Mouse (Mus musculus) erythroblast, embryonic 14.5 days (primary cell): ENCODE measurements at regions not wholly inside any gene's neighbourhood (a gene's known extent, or its start where the extent isn't known, plus 50 kb on each side); places are given as distances from the start of the nearest gene placed in this dataset.

ENCODE experiments used
- GATA1 ChIP-seq: IDR thresholded peaks from 2 replicates; pipeline ENCODE4 v1.6.1; 2012; ENCODE audit warnings: low read length, inconsistent platforms, mixed read lengths
- TAL1 ChIP-seq: IDR thresholded peaks from 3 replicates; pipeline ENCODE4 v1.6.1; 2012; ENCODE audit warnings: low read length, inconsistent platforms, mixed read lengths

DNA sequence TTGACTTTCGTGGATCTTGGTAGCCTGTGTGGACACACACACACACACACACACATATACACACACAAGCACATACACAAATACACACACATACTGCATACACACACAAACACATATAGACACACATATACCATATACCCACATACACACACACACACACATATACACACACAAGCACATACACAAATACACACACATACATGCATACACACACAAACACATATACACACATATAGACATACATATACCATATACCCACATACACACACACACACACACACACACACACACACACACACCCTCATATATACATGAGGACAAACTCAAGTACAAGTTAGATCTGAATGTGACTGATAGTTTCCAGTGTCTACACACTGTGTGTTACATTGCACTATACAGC is 256.9 kb downstream of the Plekhb2 start:
- TF ChIP-seq GATA1, result no peak
- TF ChIP-seq TAL1, result no peak
